Mouse (Mus musculus): ENCODE data around the gene Immt.
A peak's percentile ranks its signal among the peaks of the same experiment; 100 is the strongest.
"Not testable (repeated sequence)": the region's sequence is repeated elsewhere in the genome, so short reads cannot be mapped to it uniquely, and the experiment has no call there.

The Immt gene

GRCm38 (mm10) chr6:71867751-71868150, 36.6 kb downstream of the Immt start:
- DNase-seq, result no peak

GRCm38 (mm10) chr6:71868809-71869208, 37.7 kb downstream of the Immt start:
- DNase-seq, result peak in 1 of 2 experiments; percentile 16

GRCm38 (mm10) chr6:71871396-71871795, 40.3 kb downstream of the Immt start:
- DNase-seq, result no peak

GRCm38 (mm10) chr6:71877965-71878760, 47.0 kb downstream of the Immt start:
- DNase-seq, result no peak

GRCm38 (mm10) chr6:71893263-71893662, 62.1 kb downstream of the Immt start:
- no peak for DNase-seq

GRCm38 (mm10) chr6:71907702-71908235, 76.6 kb downstream of the Immt start:
- DNase-seq, result no peak

- peak; percentile 95 to 96 for DNase-seq
Observed at GRCm38 (mm10) chr6:71908481-71909381, 77.6 kb downstream of the Immt start, which contains the start of the genes Ptcd3 and Polr1a. Ptcd3 (minus strand) TSS chr6:71908750. Polr1a (plus strand) TSS chr6:71909053.

- DNase-seq, result no peak
Observed at GRCm38 (mm10) chr6:71909384-71909783, 78.3 kb downstream of the Immt start.

- peak in 1 of 2 experiments; percentile 10 for DNase-seq
Observed at GRCm38 (mm10) chr6:71909840-71910239, 78.7 kb downstream of the Immt start.

- no peak for DNase-seq
Observed at GRCm38 (mm10) chr6:71911686-71912450, 80.7 kb downstream of the Immt start.

- DNase-seq, result no peak
Observed at GRCm38 (mm10) chr6:71920752-71921151, 89.6 kb downstream of the Immt start.

- not testable (repeated sequence) for DNase-seq
Observed at GRCm38 (mm10) chr6:71925233-71925632, 94.1 kb downstream of the Immt start.
